Mouse (Mus musculus): ENCODE results near the gene Commd1. TPM values are rescaled to one million over a fixed set of nuclear protein-coding genes. Genes with fewer than 3 reads are reported as not detected.

Commd1 gene
- 367 and 371 TPM in 2 replicates for polyA plus RNA-seq (2016; fragmentation: Nextera tagmentation; extraction: Ambion mirVana)

GRCm38 (mm10) chr11:22981984-22982757 is at the start of gene Commd1, which contains the start of gene Gm28048:
Gene Commd1, minus strand, starts transcription at chr11:22982382.
Gene Gm28048, minus strand, starts transcription at chr11:22982090.
- peak within 1 kb of the TSS; percentile 94 for H3K27ac ChIP-seq (replicated peaks)
- peaks cover 10% of the 10 kb centered on the region for H3K4me1 ChIP-seq
- DNase-seq (ENCODE audit: low spot score) = peak; percentile 95
- H3K36me3 ChIP-seq (replicated peaks) = peaks cover 22% of the 10 kb centered on the region
- WGBS = 4% methylated on average over 42 of the region's 42 CpGs
- H3K27me3 ChIP-seq (replicated peaks; ENCODE audit: low read depth, poor library complexity, severe bottlenecking) = no peaks in the 10 kb centered on the region
- H3K9me3 ChIP-seq = no peaks in the 10 kb centered on the region
- peak within 1 kb of the TSS; percentile 80 for H3K4me3 ChIP-seq

DNA sequence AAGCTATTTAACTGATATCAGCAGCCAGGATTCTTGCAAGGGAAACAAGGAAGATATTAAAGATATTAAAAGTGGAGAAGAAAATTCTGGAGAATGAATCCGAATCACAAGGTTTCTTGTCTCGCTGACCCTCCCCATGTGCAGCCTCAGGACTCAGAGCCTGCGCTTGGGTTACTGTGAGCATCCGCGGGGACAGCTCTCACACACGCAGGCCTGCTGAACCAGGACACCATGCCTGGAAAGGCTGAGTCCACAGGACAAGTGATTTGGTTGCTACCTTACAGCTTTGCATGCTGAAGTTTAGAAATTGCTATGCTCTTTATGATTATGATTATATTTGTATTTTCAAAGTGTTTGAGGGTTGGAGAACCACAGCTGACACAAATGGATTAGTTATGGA is 47.2 kb upstream of the Commd1 start:
- Histone ChIP-seq H3K27ac (replicated peaks) (no peak overlapping the region), H3K36me3 (replicated peaks) (no peaks in the 10 kb centered on the region), H3K27me3 (replicated peaks; ENCODE audit: low read depth, poor library complexity, severe bottlenecking) (no peaks in the 10 kb centered on the region), H3K9me3 (no peaks in the 10 kb centered on the region), H3K4me1 (no peaks in the 10 kb centered on the region), H3K4me3 (no peak overlapping the region)
- no peak for DNase-seq (ENCODE audit: low spot score)
- 83% methylated on average over 6 of the region's 6 CpGs for WGBS

DNA sequence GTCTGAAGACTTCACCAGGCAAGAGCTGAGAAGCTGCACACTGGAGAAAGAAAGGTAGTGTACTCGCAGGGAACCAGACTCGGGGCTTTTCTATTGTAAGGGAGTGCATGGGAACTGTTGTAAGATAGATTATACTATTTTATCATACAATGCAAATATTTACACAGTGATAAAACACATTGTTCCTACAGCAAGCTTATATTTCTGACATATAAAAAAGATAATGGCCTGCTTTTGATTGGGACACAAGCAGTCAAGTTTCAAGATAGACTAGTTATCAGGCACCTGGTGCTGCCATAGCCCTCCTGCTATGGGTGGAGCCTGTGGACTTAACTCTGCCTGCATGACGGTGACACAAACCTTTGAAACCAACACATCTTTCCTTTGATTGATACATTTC is 46.8 kb upstream of the Commd1 start:
- H3K4me1 ChIP-seq = no peaks in the 10 kb centered on the region
- no peaks in the 10 kb centered on the region for H3K27me3 ChIP-seq (replicated peaks; ENCODE audit: low read depth, poor library complexity, severe bottlenecking)
- no peak overlapping the region for H3K27ac ChIP-seq (replicated peaks)
- no peak overlapping the region for H3K4me3 ChIP-seq
- H3K9me3 ChIP-seq = no peaks in the 10 kb centered on the region
- H3K36me3 ChIP-seq (replicated peaks) = no peaks in the 10 kb centered on the region
- 71% methylated on average over 3 of the region's 3 CpGs for WGBS
- no peak for DNase-seq (ENCODE audit: low spot score)

DNA sequence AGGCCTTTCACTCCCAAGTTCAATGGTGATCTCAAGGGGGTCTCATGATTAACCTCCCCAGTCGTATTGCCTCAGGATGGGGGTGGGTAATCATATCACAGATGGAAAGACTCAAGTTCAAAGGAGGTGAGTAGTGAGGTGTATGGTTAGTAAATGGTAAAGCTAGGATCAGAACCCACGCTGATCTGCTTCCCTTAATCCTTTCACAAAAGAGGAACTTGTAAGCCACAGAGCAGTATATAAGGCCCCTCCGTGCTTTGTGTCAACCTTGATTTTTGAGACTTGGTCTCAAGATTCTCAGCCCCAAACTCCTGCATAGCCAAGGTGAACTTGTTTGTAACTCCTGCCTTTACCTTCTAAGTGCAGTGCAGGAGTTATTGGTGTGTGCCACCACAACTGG is 42.0 kb upstream of the Commd1 start:
- DNase-seq (ENCODE audit: low spot score) = no peak
- WGBS = 76% methylated on average over 3 of the region's 3 CpGs

GRCm38 (mm10) chr11:23023155-23023554 is 41.0 kb upstream of the Commd1 start:
- Histone ChIP-seq H3K9me3 (no peaks in the 10 kb centered on the region), H3K4me3 (no peak overlapping the region), H3K36me3 (replicated peaks) (no peaks in the 10 kb centered on the region), H3K27me3 (replicated peaks; ENCODE audit: low read depth, poor library complexity, severe bottlenecking) (no peaks in the 10 kb centered on the region), H3K27ac (replicated peaks) (no peak overlapping the region), H3K4me1 (peaks cover 13% of the 10 kb centered on the region)
- no peak for DNase-seq (ENCODE audit: low spot score)
- 93% methylated on average over 2 of the region's 2 CpGs for WGBS

More for the DNA sequence above, 42.0 kb upstream of the Commd1 start:
- Histone ChIP-seq H3K9me3 (no peaks in the 10 kb centered on the region), H3K27me3 (replicated peaks; ENCODE audit: low read depth, poor library complexity, severe bottlenecking) (no peaks in the 10 kb centered on the region), H3K36me3 (replicated peaks) (no peaks in the 10 kb centered on the region), H3K4me3 (no peak overlapping the region), H3K4me1 (peaks cover 13% of the 10 kb centered on the region), H3K27ac (replicated peaks) (no peak overlapping the region)

- DNase-seq (ENCODE audit: low spot score) = no peak
- 87% methylated on average over 14 of the region's 14 CpGs for WGBS
- H3K27ac ChIP-seq (replicated peaks) = no peak overlapping the region
Observed at GRCm38 (mm10) chr11:23020841-23021240, 38.7 kb upstream of the Commd1 start.

GRCm38 (mm10) chr11:23020116-23020770 is 38.1 kb upstream of the Commd1 start:
- 63% methylated on average over 24 of the region's 24 CpGs for WGBS
- no peak for DNase-seq (ENCODE audit: low spot score)
- Histone ChIP-seq H3K36me3 (replicated peaks) (no peaks in the 10 kb centered on the region), H3K27ac (replicated peaks) (no peak overlapping the region; the same call in 1 of the 2 replicates), H3K4me3 (no peak overlapping the region), H3K27me3 (replicated peaks; ENCODE audit: low read depth, poor library complexity, severe bottlenecking) (no peaks in the 10 kb centered on the region), H3K9me3 (no peaks in the 10 kb centered on the region), H3K4me1 (peaks cover 13% of the 10 kb centered on the region)

More at GRCm38 (mm10) chr11:23020841-23021240, 38.7 kb upstream of the Commd1 start:
- Histone ChIP-seq H3K9me3 (no peaks in the 10 kb centered on the region), H3K27me3 (replicated peaks; ENCODE audit: low read depth, poor library complexity, severe bottlenecking) (no peaks in the 10 kb centered on the region), H3K4me3 (no peak overlapping the region), H3K36me3 (replicated peaks) (no peaks in the 10 kb centered on the region), H3K4me1 (peaks cover 13% of the 10 kb centered on the region)

- H3K27ac ChIP-seq (replicated peaks) = no peak overlapping the region
- no peaks in the 10 kb centered on the region for H3K27me3 ChIP-seq (replicated peaks; ENCODE audit: low read depth, poor library complexity, severe bottlenecking)
- no peak overlapping the region for H3K4me3 ChIP-seq
- WGBS = 93% methylated on average over 4 of the region's 4 CpGs
- DNase-seq (ENCODE audit: low spot score) = no peak
- peaks cover 13% of the 10 kb centered on the region for H3K4me1 ChIP-seq
- H3K36me3 ChIP-seq (replicated peaks) = no peaks in the 10 kb centered on the region
- no peaks in the 10 kb centered on the region for H3K9me3 ChIP-seq
Observed at GRCm38 (mm10) chr11:23017943-23018342, 35.8 kb upstream of the Commd1 start.

DNA sequence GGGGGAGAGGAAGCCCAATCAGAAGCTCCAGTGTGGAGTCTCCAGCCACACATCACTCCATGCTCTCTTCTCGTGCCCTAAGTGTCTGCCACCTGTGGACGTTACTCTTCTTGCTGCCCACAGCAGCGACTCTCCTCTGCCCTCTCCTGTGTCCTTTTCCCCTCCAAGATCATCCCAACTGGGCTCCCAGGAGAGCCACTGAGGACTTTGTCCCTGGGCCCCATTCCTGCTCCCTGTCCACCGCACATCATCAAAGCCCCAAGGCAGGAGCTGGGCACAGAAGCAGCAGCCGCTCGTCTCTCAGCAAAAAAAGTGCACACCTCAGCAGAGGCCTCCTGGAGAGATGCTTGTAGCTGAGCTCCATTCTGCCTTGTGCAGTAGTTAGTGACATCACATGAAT is 32.8 kb upstream of the Commd1 start:
- Histone ChIP-seq H3K27me3 (replicated peaks; ENCODE audit: low read depth, poor library complexity, severe bottlenecking) (no peaks in the 10 kb centered on the region), H3K4me3 (no peak overlapping the region), H3K4me1 (peaks cover 2% of the 10 kb centered on the region), H3K9me3 (no peaks in the 10 kb centered on the region), H3K27ac (replicated peaks) (no peak overlapping the region), H3K36me3 (replicated peaks) (no peaks in the 10 kb centered on the region)
- WGBS = 69% methylated on average over 6 of the region's 6 CpGs
- no peak for DNase-seq (ENCODE audit: low spot score)

GRCm38 (mm10) chr11:23013580-23014294 is 31.6 kb upstream of the Commd1 start:
- WGBS = 89% methylated on average over 4 of the region's 4 CpGs
- H3K27me3 ChIP-seq (replicated peaks; ENCODE audit: low read depth, poor library complexity, severe bottlenecking) = no peaks in the 10 kb centered on the region
- peak; percentile 27 for DNase-seq (ENCODE audit: low spot score)

GRCm38 (mm10) chr11:23013096-23013495 is 30.9 kb upstream of the Commd1 start:
- WGBS = 72% methylated on average over 1 of the region's 1 CpGs
- Histone ChIP-seq H3K9me3 (no peaks in the 10 kb centered on the region), H3K4me1 (no peaks in the 10 kb centered on the region; the same call in 1 of the 2 replicates), H3K27ac (replicated peaks) (no peak overlapping the region), H3K4me3 (no peak overlapping the region), H3K27me3 (replicated peaks; ENCODE audit: low read depth, poor library complexity, severe bottlenecking) (no peaks in the 10 kb centered on the region), H3K36me3 (replicated peaks) (no peaks in the 10 kb centered on the region)
- DNase-seq (ENCODE audit: low spot score) = no peak

More at GRCm38 (mm10) chr11:23013580-23014294, 31.6 kb upstream of the Commd1 start:
- Histone ChIP-seq H3K36me3 (replicated peaks) (no peaks in the 10 kb centered on the region), H3K4me1 (no peaks in the 10 kb centered on the region; the same call in 1 of the 2 replicates), H3K9me3 (no peaks in the 10 kb centered on the region), H3K27ac (replicated peaks) (no peak overlapping the region), H3K4me3 (no peak overlapping the region)

- peaks cover 6% of the 10 kb centered on the region for H3K4me1 ChIP-seq
- H3K9me3 ChIP-seq = no peaks in the 10 kb centered on the region
- H3K4me3 ChIP-seq = peak overlapping the region; percentile 73
- H3K36me3 ChIP-seq (replicated peaks) = peaks cover 24% of the 10 kb centered on the region
- H3K27ac ChIP-seq (replicated peaks) = peak overlapping the region; percentile 88; the same call in 1 of the 2 replicates
- 47% methylated on average over 4 of the region's 4 CpGs for WGBS
- no peak for DNase-seq (ENCODE audit: low spot score)
- H3K27me3 ChIP-seq (replicated peaks; ENCODE audit: low read depth, poor library complexity, severe bottlenecking) = no peaks in the 10 kb centered on the region
Observed at GRCm38 (mm10) chr11:23008824-23009200, 26.6 kb upstream of the Commd1 start.

Data from embryonic facial prominence, embryonic 10.5 days (tissue).